Mouse (Mus musculus) limb, embryonic 14.5 days (tissue): ENCODE measurements around the gene Plekhj1. TPM values are rescaled to one million over a fixed set of nuclear protein-coding genes. Genes with fewer than 3 reads are reported as not detected.
"Not testable (repeated sequence)": the region's sequence is repeated elsewhere in the genome, so short reads cannot be mapped to it uniquely, and the experiment has no call there.

ENCODE experiments used
- ATAC-seq: fragments of 200-750 bp; cut with Nextera tagmentation; 2 replicates; pipeline ENCODE4 v1.8.0; 2017; ENCODE audit warnings: low read depth, moderate number of reproducible peaks, moderate TSS enrichment; ENCODE audit not compliant: low FRiP score
- DNase-seq: peaks from one replicate; pipeline ENCODE4 v3.0.0-alpha.2; 2015; ENCODE audit warnings: low spot score
- H3K27ac ChIP-seq: fragments of 300-500 bp; sonication (generic); replicated peaks from 2 replicates; pipeline ENCODE4 v1.5.1; 2014; ENCODE audit warnings: low read depth, mild to moderate bottlenecking, low read length, moderate library complexity, mixed read lengths
- H3K27me3 ChIP-seq: fragments of 300-500 bp; sonication (generic); 2 replicates; pipeline ENCODE4 v1.6.1; 2014; ENCODE audit warnings: low read length, mixed read lengths; ENCODE audit not compliant: control insufficient read depth, insufficient read depth
- H3K36me3 ChIP-seq: fragments of 300-500 bp; sonication (generic); 2 replicates; pipeline ENCODE4 v1.6.1; 2014; ENCODE audit warnings: mild to moderate bottlenecking, low read length, moderate library complexity, mixed read lengths; ENCODE audit not compliant: control insufficient read depth, insufficient read depth
- H3K4me1 ChIP-seq: fragments of 300-500 bp; sonication (generic); 2 replicates; pipeline ENCODE4 v1.6.1; 2014; ENCODE audit warnings: antibody characterized with exemption, low read length, mixed read lengths; ENCODE audit not compliant: control insufficient read depth, insufficient read depth
- H3K4me2 ChIP-seq: fragments of 300-500 bp; sonication (generic); replicated peaks from 2 replicates; pipeline ENCODE4 v1.6.1; 2014; ENCODE audit warnings: low read depth, mild to moderate bottlenecking, low read length, moderate library complexity; ENCODE audit not compliant: severe bottlenecking
- H3K4me3 ChIP-seq: fragments of 300-500 bp; sonication (generic); replicated peaks from 2 replicates; pipeline ENCODE4 v1.5.1; 2014; ENCODE audit warnings: low read length
- H3K9ac ChIP-seq: fragments of 300-500 bp; sonication (generic); 2 replicates; pipeline ENCODE4 v1.6.1; 2014; ENCODE audit warnings: mild to moderate bottlenecking, low read depth, low read length, moderate library complexity; ENCODE audit not compliant: severe bottlenecking
- H3K9me3 ChIP-seq: fragments of 300-500 bp; sonication (generic); 2 replicates; pipeline ENCODE4 v1.6.1; 2016; ENCODE audit warnings: low read length; ENCODE audit not compliant: control insufficient read depth
- POLR2A ChIP-seq: fragments of 200-500 bp; IDR thresholded peaks from 2 replicates; pipeline ENCODE4 v1.8.0; 2012; ENCODE audit warnings: inconsistent platforms, mild to moderate bottlenecking, moderate library complexity, borderline replicate concordance; ENCODE audit not compliant: insufficient read depth, insufficient read length; ENCODE audit errors: extremely low read depth
- WGBS: fragments of 180-500 bp; shearing (Covaris S2); extraction: QIAGEN DNeasy Blood & Tissue Kit; methylation state at CpG from one replicate; pipeline ENCODE4 v1.1.7; 2014; 5-methylcytosine and 5-hydroxymethylcytosine counted together
- polyA plus RNA-seq, 2 experiments: library from polyadenylated mRNA; depleted of rRNA in 1 of 2; stranded (reverse) in 1 of 2; unstranded in 1 of 2; fragments of >200 nt; fragmentation: Nextera tagmentation in 1 of 2; extraction: Ambion mirVana in 1 of 2; gene quantifications; 2 replicates each; pipeline versions ENCODE4 v1.2.1 to v1.2.3; 2012 to 2014

Plekhj1 gene
- polyA plus RNA-seq, 2 experiments = 109 to 119 TPM

DNA sequence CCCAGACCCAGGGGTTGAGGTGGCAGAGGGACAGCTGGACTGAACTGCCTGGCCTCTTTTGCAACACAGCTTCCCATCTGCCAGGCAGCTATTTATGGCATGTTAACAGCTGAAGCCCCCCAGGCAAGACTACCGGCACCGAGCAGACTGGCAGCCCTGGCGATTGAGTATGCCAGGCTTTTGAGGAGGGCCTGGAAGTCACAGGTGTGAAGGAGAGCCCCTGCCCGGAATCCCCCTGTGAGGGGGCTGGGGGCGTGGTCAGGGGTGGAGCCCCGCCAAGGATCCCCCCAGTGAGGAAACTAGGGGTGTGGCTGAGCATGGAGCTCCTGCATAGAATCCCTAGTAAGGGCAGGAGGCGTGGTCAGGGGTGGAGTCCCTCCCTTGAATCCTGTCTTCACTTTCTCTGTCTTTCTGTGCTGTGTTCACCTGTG, 38.5 kb upstream of the Plekhj1 start:
- no peaks in the 10 kb centered on the region for H3K9me3 ChIP-seq
- WGBS = 42% methylated on average over 7 of the region's 7 CpGs
- ATAC-seq = no peak
- peaks cover 38% of the 10 kb centered on the region for H3K27me3 ChIP-seq
- H3K4me3 ChIP-seq = no peak overlapping the region
- no peak overlapping the region for H3K9ac ChIP-seq
- no peak for TF ChIP-seq POLR2A
- no peak overlapping the region for H3K27ac ChIP-seq
- no peak overlapping the region for H3K4me2 ChIP-seq
- DNase-seq = no peak
- H3K36me3 ChIP-seq = no peaks in the 10 kb centered on the region
- H3K4me1 ChIP-seq = no peaks in the 10 kb centered on the region

DNA sequence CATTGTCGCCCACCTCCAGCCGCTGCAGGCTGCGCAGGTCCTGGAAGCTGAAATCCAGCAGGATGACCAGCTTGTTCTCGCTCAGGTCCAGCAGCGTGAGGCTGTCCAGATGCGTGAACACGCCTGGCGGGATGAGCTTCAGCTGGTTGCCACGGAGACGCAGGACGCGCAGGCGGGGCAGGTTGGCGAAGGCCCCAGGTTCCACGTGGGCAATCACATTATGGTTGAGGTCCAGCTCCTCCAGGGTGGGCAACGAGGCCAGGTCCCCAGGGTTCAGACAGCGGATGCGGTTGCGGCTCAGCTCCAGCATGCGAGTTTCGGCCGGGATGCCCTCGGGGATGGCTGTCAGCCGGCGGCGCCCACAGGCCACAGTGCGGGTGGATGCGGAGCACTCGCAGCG, 37.2 kb upstream of the Plekhj1 start:
- Histone ChIP-seq H3K9ac (no peak overlapping the region), H3K27ac (no peak overlapping the region), H3K4me3 (no peak overlapping the region), H3K27me3 (peaks cover 37% of the 10 kb centered on the region), H3K9me3 (no peaks in the 10 kb centered on the region), H3K4me2 (no peak overlapping the region), H3K36me3 (peaks cover 3% of the 10 kb centered on the region; the same call in 1 of the 2 replicates), H3K4me1 (no peaks in the 10 kb centered on the region)
- DNase-seq (no peak), ATAC-seq (no peak)
- TF ChIP-seq POLR2A = no peak
- 44% methylated on average over 30 of the region's 30 CpGs for WGBS

DNA sequence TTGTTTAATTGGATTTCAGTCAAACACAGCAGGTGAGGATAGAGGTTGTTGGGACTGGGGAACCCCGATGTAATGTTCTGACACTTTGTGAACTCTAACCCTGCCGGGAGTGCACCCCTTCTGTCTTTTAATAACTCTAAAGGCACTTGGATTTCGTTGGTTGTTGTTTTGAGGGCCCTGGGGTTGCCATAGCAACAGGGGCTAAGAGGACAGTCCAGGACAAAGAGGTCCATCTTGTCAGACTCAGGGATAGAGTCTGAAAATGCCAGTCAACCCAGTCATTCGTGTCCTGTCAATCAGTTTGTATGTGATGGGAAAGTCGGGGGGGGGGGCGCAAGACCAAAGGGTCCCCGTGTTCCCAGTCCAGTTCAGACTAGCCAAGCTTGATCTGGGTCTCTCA, 34.4 kb upstream of the Plekhj1 start:
- Histone ChIP-seq H3K9me3 (no peaks in the 10 kb centered on the region), H3K4me2 (no peak overlapping the region), H3K9ac (no peak overlapping the region), H3K36me3 (peaks cover 24% of the 10 kb centered on the region), H3K4me1 (peaks cover 2% of the 10 kb centered on the region), H3K27me3 (peaks cover 37% of the 10 kb centered on the region), H3K4me3 (no peak overlapping the region), H3K27ac (no peak overlapping the region)
- no peak for TF ChIP-seq POLR2A
- ATAC-seq (no peak), DNase-seq (no peak)
- 77% methylated on average over 7 of the region's 7 CpGs for WGBS

DNA sequence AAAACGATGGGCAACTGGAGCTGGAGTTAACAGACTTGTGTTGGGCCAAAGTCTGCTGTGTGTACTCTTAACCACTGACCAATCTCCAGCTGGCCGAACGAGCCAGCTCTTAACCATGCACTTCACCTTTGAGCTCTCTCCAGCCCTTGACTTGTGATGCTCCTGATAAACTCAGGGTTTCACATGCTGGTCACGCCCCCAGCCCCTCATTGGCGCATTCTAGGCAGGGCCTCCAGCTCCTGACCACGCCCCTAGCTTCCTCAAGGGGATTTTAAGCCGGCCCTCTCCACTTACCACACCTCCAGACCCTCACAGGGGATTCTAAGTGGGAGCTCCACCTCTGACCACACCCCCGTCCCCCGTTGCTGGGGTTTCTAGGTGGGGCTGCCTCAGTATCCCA, 32.7 kb upstream of the Plekhj1 start:
- no peak overlapping the region for H3K4me3 ChIP-seq
- H3K4me1 ChIP-seq = peaks cover 5% of the 10 kb centered on the region
- no peak overlapping the region for H3K4me2 ChIP-seq
- H3K9ac ChIP-seq = no peak overlapping the region
- H3K27me3 ChIP-seq = peaks cover 26% of the 10 kb centered on the region
- DNase-seq (peak; percentile 40), ATAC-seq (no peak)
- 5% methylated on average over 9 of the region's 9 CpGs for WGBS
- TF ChIP-seq POLR2A = no peak
- H3K27ac ChIP-seq = no peak overlapping the region
- peaks cover 24% of the 10 kb centered on the region for H3K36me3 ChIP-seq
- H3K9me3 ChIP-seq = no peaks in the 10 kb centered on the region

DNA sequence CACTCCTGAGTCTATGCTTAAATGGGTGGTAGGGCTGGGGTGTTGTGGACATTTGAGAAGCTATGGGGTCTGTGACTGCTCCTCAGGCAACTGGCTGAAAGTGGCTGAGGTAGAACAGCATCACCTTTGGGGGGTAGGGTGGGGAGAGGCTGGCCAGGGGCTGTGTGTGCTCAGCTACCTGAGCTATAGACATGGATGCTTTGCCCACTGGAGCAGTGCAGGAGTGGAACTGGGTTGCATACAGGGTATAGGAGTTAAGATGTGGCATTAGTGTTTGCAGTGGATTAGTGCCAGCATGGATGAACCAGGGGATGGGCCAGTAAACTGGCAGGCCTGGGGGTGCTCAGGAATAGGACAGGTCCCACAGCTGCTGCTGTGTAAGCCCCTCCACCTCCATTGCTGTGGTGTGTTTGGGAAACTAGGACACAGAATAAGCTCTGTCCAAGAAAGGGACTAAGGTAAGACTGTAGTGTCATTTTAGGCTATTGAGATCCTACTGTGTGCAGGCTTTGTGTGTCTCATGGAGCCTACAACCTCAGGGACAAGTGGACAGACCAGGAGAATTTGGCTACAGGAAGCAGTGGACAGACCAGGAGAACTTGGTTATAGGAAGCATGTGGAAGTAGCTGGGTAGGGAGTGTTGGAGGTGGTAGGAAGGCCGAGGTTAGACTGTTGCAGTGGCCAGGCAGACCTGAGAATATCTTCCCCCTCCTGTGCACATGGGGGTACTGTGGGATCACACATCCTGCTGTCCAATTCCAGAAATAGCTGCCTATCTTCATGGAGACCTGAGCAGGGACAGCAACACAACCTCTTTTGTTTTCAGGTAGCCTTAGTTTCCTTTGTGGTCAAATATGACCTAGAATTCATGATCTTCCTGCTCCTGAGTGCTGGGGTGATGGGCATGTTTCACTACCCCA, 31.2 kb upstream of the Plekhj1 start:
- Histone ChIP-seq H3K4me1 (peaks cover 9% of the 10 kb centered on the region), H3K9me3 (no peaks in the 10 kb centered on the region), H3K9ac (no peak overlapping the region), H3K27ac (no peak overlapping the region), H3K27me3 (peaks cover 11% of the 10 kb centered on the region), H3K4me3 (no peak overlapping the region), H3K4me2 (no peak overlapping the region), H3K36me3 (peaks cover 24% of the 10 kb centered on the region)
- no peak for DNase-seq
- no peak for ATAC-seq
- TF ChIP-seq POLR2A = no peak
- WGBS = 77% methylated on average over 1 of the region's 1 CpGs

DNA sequence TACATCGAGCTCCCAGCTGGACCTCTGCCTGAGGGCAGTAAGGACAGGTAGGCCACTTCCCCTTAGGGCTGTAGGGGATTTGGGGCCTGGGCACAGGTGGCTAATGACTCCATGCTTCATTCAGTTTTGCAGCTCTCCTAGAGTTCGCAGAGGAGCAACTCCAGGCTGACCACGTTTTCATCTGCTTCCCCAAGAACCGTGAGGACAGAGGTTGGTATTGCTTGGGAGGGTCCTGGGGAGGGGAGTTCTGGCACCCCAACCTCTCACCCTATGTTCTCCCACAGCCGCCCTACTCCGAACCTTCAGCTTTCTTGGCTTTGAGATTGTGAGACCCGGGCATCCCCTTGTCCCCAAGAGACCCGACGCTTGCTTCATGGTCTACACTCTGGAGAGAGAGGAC, 30.2 kb upstream of the Plekhj1 start:
- 81% methylated on average over 7 of the region's 9 CpGs for WGBS

More for the DNA sequence above, 30.2 kb upstream of the Plekhj1 start:
- peak overlapping the region; percentile 93; the same call in 1 of the 2 replicates for H3K4me2 ChIP-seq
- H3K27me3 ChIP-seq, DNase-seq, ATAC-seq, H3K9ac ChIP-seq, H3K9me3 ChIP-seq, H3K27ac ChIP-seq, H3K4me1 ChIP-seq: not testable (repeated sequence)
- peak overlapping the region; percentile 66; the same call in 1 of the 2 replicates for H3K4me3 ChIP-seq
- peaks cover 24% of the 10 kb centered on the region for H3K36me3 ChIP-seq
